Mouse (Mus musculus): ENCODE measurements around the gene Jdp2. TPM values are rescaled to one million over a fixed set of nuclear protein-coding genes. Genes with fewer than 3 reads are reported as not detected.

Gene Jdp2
- polyA plus RNA-seq, 1 experiment, result 8.2 TPM

GRCm38 (mm10) chr12:85625852-85626251 lies 27.0 kb downstream of the Jdp2 start:
- TF ChIP-seq CTCF (IDR thresholded peaks at IDR 0.05; ENCODE audit: extremely low read depth, insufficient read depth, insufficient read length, insufficient replicate concordance), result no peak
- no peak for TF ChIP-seq POLR2A (IDR thresholded peaks at IDR 0.05; ENCODE audit: low read depth, low read length)
- H3K27ac ChIP-seq (ENCODE audit: insufficient read depth, low read length), result no peak overlapping the region
- H3K4me3 ChIP-seq (ENCODE audit: extremely low read depth, insufficient read depth, insufficient read length), result no peak overlapping the region
- 87% methylated on average over 5 of the region's 5 CpGs for WGBS
- H3K4me1 ChIP-seq (ENCODE audit: control insufficient read depth, insufficient read depth, insufficient read length), result peaks cover 4% of the 10 kb centered on the region
- no peaks in the 10 kb centered on the region for H3K36me3 ChIP-seq (ENCODE audit: control insufficient read depth, insufficient read depth, low read length)
- H3K27me3 ChIP-seq (ENCODE audit: control insufficient read depth, insufficient read depth, low read length), result no peaks in the 10 kb centered on the region
- DNase-seq (ENCODE audit: low read depth in 1 of 2, low spot score in 2 of 2), result no peak

- DNase-seq (ENCODE audit: low read depth in 1 of 2, low spot score in 2 of 2), result no peak
- no peak overlapping the region for H3K27ac ChIP-seq (ENCODE audit: insufficient read depth, low read length)
Observed at GRCm38 (mm10) chr12:85629661-85630481, 31.0 kb downstream of the Jdp2 start.

GRCm38 (mm10) chr12:85631196-85631595 lies 32.4 kb downstream of the Jdp2 start:
- no peak for TF ChIP-seq CTCF (IDR thresholded peaks at IDR 0.05; ENCODE audit: extremely low read depth, insufficient read depth, insufficient read length, insufficient replicate concordance)
- TF ChIP-seq POLR2A (IDR thresholded peaks at IDR 0.05; ENCODE audit: low read depth, low read length), result no peak
- Histone ChIP-seq H3K27me3 (ENCODE audit: control insufficient read depth, insufficient read depth, low read length) (no peaks in the 10 kb centered on the region), H3K4me3 (ENCODE audit: extremely low read depth, insufficient read depth, insufficient read length) (no peak overlapping the region), H3K36me3 (ENCODE audit: control insufficient read depth, insufficient read depth, low read length) (no peaks in the 10 kb centered on the region), H3K27ac (ENCODE audit: insufficient read depth, low read length) (no peak overlapping the region), H3K4me1 (ENCODE audit: control insufficient read depth, insufficient read depth, insufficient read length) (no peaks in the 10 kb centered on the region)
- DNase-seq (ENCODE audit: low read depth in 1 of 2, low spot score in 2 of 2), result no peak
- WGBS, result 70% methylated on average over 4 of the region's 4 CpGs

More at GRCm38 (mm10) chr12:85629661-85630481, 31.0 kb downstream of the Jdp2 start:
- Histone ChIP-seq H3K4me1 (ENCODE audit: control insufficient read depth, insufficient read depth, insufficient read length) (no peaks in the 10 kb centered on the region), H3K27me3 (ENCODE audit: control insufficient read depth, insufficient read depth, low read length) (no peaks in the 10 kb centered on the region), H3K36me3 (ENCODE audit: control insufficient read depth, insufficient read depth, low read length) (no peaks in the 10 kb centered on the region), H3K4me3 (ENCODE audit: extremely low read depth, insufficient read depth, insufficient read length) (no peak overlapping the region)
- TF ChIP-seq CTCF (IDR thresholded peaks at IDR 0.05; ENCODE audit: extremely low read depth, insufficient read depth, insufficient read length, insufficient replicate concordance), result no peak
- TF ChIP-seq POLR2A (IDR thresholded peaks at IDR 0.05; ENCODE audit: low read depth, low read length), result no peak
- WGBS, result 18% methylated on average over 21 of the region's 21 CpGs

GRCm38 (mm10) chr12:85632321-85632720 lies 33.5 kb downstream of the Jdp2 start:
- Histone ChIP-seq H3K4me1 (ENCODE audit: control insufficient read depth, insufficient read depth, insufficient read length) (no peaks in the 10 kb centered on the region), H3K27ac (ENCODE audit: insufficient read depth, low read length) (no peak overlapping the region), H3K27me3 (ENCODE audit: control insufficient read depth, insufficient read depth, low read length) (no peaks in the 10 kb centered on the region), H3K4me3 (ENCODE audit: extremely low read depth, insufficient read depth, insufficient read length) (no peak overlapping the region), H3K36me3 (ENCODE audit: control insufficient read depth, insufficient read depth, low read length) (no peaks in the 10 kb centered on the region)
- 88% methylated on average over 10 of the region's 10 CpGs for WGBS
- no peak for TF ChIP-seq CTCF (IDR thresholded peaks at IDR 0.05; ENCODE audit: extremely low read depth, insufficient read depth, insufficient read length, insufficient replicate concordance)
- no peak for DNase-seq (ENCODE audit: low read depth in 1 of 2, low spot score in 2 of 2)

- Histone ChIP-seq H3K27me3 (ENCODE audit: control insufficient read depth, insufficient read depth, low read length) (no peaks in the 10 kb centered on the region), H3K36me3 (ENCODE audit: control insufficient read depth, insufficient read depth, low read length) (no peaks in the 10 kb centered on the region), H3K4me1 (ENCODE audit: control insufficient read depth, insufficient read depth, insufficient read length) (peaks cover 2% of the 10 kb centered on the region; the same call in 1 of the 2 replicates), H3K4me3 (ENCODE audit: extremely low read depth, insufficient read depth, insufficient read length) (no peak overlapping the region), H3K27ac (ENCODE audit: insufficient read depth, low read length) (no peak overlapping the region)
- WGBS, result 65% methylated on average over 9 of the region's 9 CpGs
- no peak for TF ChIP-seq POLR2A (IDR thresholded peaks at IDR 0.05; ENCODE audit: low read depth, low read length)
- no peak for TF ChIP-seq CTCF (IDR thresholded peaks at IDR 0.05; ENCODE audit: extremely low read depth, insufficient read depth, insufficient read length, insufficient replicate concordance)
- no peak for DNase-seq (ENCODE audit: low read depth in 1 of 2, low spot score in 2 of 2)
Observed at GRCm38 (mm10) chr12:85637932-85638331, 39.1 kb downstream of the Jdp2 start.

GRCm38 (mm10) chr12:85638541-85639325 lies 39.9 kb downstream of the Jdp2 start:
- H3K4me3 ChIP-seq (ENCODE audit: extremely low read depth, insufficient read depth, insufficient read length), result no peak overlapping the region
- peaks cover 2% of the 10 kb centered on the region; the same call in 1 of the 2 replicates for H3K4me1 ChIP-seq (ENCODE audit: control insufficient read depth, insufficient read depth, insufficient read length)
- no peaks in the 10 kb centered on the region for H3K36me3 ChIP-seq (ENCODE audit: control insufficient read depth, insufficient read depth, low read length)
- no peak overlapping the region for H3K27ac ChIP-seq (ENCODE audit: insufficient read depth, low read length)
- DNase-seq (ENCODE audit: low read depth in 1 of 2, low spot score in 2 of 2), result no peak
- TF ChIP-seq CTCF (IDR thresholded peaks at IDR 0.05; ENCODE audit: extremely low read depth, insufficient read depth, insufficient read length, insufficient replicate concordance) (no peak), POLR2A (IDR thresholded peaks at IDR 0.05; ENCODE audit: low read depth, low read length) (no peak)
- no peaks in the 10 kb centered on the region for H3K27me3 ChIP-seq (ENCODE audit: control insufficient read depth, insufficient read depth, low read length)
- WGBS, result 84% methylated on average over 20 of the region's 20 CpGs

Measured in spleen, adult 2 months (tissue).